18 mouse cellular contexts compared by ENCODE assay signal in the genomic region with DNA sequence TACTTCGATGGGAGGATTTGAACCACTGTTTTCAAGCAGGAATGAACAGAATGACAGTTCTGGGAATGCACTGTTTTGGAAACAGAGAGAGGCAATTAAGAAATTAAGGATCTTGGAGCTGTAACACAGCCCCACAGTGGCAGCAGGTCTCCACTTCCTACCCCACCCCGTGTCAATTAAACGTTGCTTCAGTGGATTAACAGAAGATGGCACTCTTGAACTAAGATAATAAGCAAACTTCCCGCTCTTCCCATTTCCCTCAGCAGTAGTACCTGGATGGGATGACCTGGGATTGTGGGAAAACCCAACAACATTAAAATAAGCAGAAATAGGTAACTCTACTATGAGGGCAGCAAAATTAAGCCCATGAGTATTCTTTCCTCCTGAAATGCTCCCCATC.
DNase-seq lines count a peak whose midpoint lies in the region; ATAC-seq and TF ChIP-seq lines count a peak whose summit lies in the region.
"Had no signal": no experiment of that assay in that cellular context is flagged by ENCODE, and none has a peak within 500 bp of the region (broad histone marks: within the 10 kb centered on the region; RNA-seq: fewer than 3 reads in every experiment).

No protein-coding gene starts in this region.

- no peaks in the 10 kb centered on the region for H3K36me3 ChIP-seq in lung, postnatal 0 days (ENCODE audit: insufficient read depth, low read length)
- H3K36me3 ChIP-seq in kidney, embryonic 16.5 days (ENCODE audit: insufficient read depth, low read length): no peaks in the 10 kb centered on the region
- H3K36me3 ChIP-seq: embryonic facial prominence, embryonic 13.5 days; hindbrain, embryonic 10.5 days; limb, embryonic 13.5 days; liver, embryonic 15.5 days; midbrain, embryonic 13.5 days had no signal

- in situ Hi-C loops in Patski (cut with MboI; ENCODE audit: low pct_unique_long_range_greater_than_20kb): no loop called here

- TF ChIP-seq EP300 in lung, postnatal 0 days (IDR thresholded peaks at IDR 0.05): no peak

- WGBS in lung, postnatal 0 days: 41% methylated on average over 4 of the region's 4 CpGs
- 45% methylated on average over 4 of the region's 4 CpGs for WGBS in kidney, embryonic 16.5 days

- H3K27ac ChIP-seq in lung, postnatal 0 days (ENCODE audit: low read length): no peak overlapping the region
- no peak overlapping the region for H3K27ac ChIP-seq in kidney, embryonic 16.5 days (ENCODE audit: low read length)
- H3K27ac ChIP-seq: embryonic facial prominence, embryonic 13.5 days; hindbrain, embryonic 10.5 days; limb, embryonic 13.5 days; liver, embryonic 15.5 days; macrophage; midbrain, embryonic 13.5 days had no signal

- no peaks in the 10 kb centered on the region for H3K9me3 ChIP-seq in lung, postnatal 0 days (ENCODE audit: low read length)
- H3K9me3 ChIP-seq in kidney, embryonic 16.5 days (ENCODE audit: low read length): no peaks in the 10 kb centered on the region
- H3K9me3 ChIP-seq: embryonic facial prominence, embryonic 13.5 days; hindbrain, embryonic 10.5 days; limb, embryonic 13.5 days; liver, embryonic 15.5 days; midbrain, embryonic 13.5 days had no signal

- CTCF ChIA-PET in Patski (lab: Charles Lee): interaction anchor here (0.8 to 1.6 kb wide), 2 partner anchors 9 to 31 kb away, joined by 3 read pairs; no protein-coding TSS in a partner anchor

- POLR2A ChIA-PET in Patski (lab: Charles Lee): no interaction called here

- no peak overlapping the region for H3K9ac ChIP-seq in lung, postnatal 0 days (replicated peaks; ENCODE audit: low read depth)
- no peak overlapping the region for H3K9ac ChIP-seq in kidney, embryonic 16.5 days (replicated peaks; ENCODE audit: low read length)
- H3K9ac ChIP-seq: embryonic facial prominence, embryonic 13.5 days; limb, embryonic 13.5 days; liver, embryonic 15.5 days; midbrain, embryonic 13.5 days had no signal

- H3K4me2 ChIP-seq in lung, postnatal 0 days (replicated peaks; ENCODE audit: low read depth, low read length): no peak overlapping the region
- H3K4me2 ChIP-seq in kidney, embryonic 16.5 days (replicated peaks; ENCODE audit: low read depth, low read length): no peak overlapping the region
- H3K4me2 ChIP-seq: embryonic facial prominence, embryonic 13.5 days; limb, embryonic 13.5 days; liver, embryonic 15.5 days; midbrain, embryonic 13.5 days had no signal

- H3K4me3 ChIP-seq in lung, postnatal 0 days (ENCODE audit: low read depth, low read length): no peak overlapping the region
- no peak overlapping the region for H3K4me3 ChIP-seq in kidney, embryonic 16.5 days (ENCODE audit: low read length)
- H3K4me3 ChIP-seq: embryonic facial prominence, embryonic 13.5 days; hindbrain, embryonic 10.5 days; limb, embryonic 13.5 days; liver, embryonic 15.5 days; midbrain, embryonic 13.5 days had no signal

- DNase-seq in heart, adult 11 months: peak; percentile 28
- DNase-seq in heart, adult 8-10 months (ENCODE audit: low spot score): no peak
- peak; percentile 23 for DNase-seq in lung, postnatal 0 days (ENCODE audit: low spot score)
- DNase-seq in lung, postnatal 4 days: no peak
- no peak for DNase-seq in Patski (ENCODE audit: low read depth, low spot score)
- DNase-seq in retina, postnatal 1 day: peak; percentile 35
- DNase-seq: adrenal gland, postnatal 14 days; cerebellum, adult 8-10 months; layer of hippocampus, adult 9-11 months; thymus, adult 18-20 months had no signal

- no peaks in the 10 kb centered on the region for H3K27me3 ChIP-seq in lung, postnatal 0 days (replicated peaks; ENCODE audit: insufficient read depth, low read length)
- H3K27me3 ChIP-seq in Patski: peaks cover 83% of the 10 kb centered on the region
- peaks cover 3% of the 10 kb centered on the region; the same call in 1 of the 2 replicates for H3K27me3 ChIP-seq in kidney, embryonic 16.5 days (ENCODE audit: insufficient read depth, low read length)
- H3K27me3 ChIP-seq: embryonic facial prominence, embryonic 13.5 days; limb, embryonic 13.5 days; liver, embryonic 15.5 days; midbrain, embryonic 13.5 days had no signal

- no peak for ATAC-seq in lung, postnatal 0 days
- ATAC-seq in Patski: peak; percentile 21
- no peak for ATAC-seq in kidney, embryonic 16.5 days (ENCODE audit: low FRiP score, low TSS enrichment)
- ATAC-seq: inflammation-experienced regulatory T-cells, adult 6 months; midbrain, embryonic 13.5 days had no signal

- H3K4me1 ChIP-seq in lung, postnatal 0 days (ENCODE audit: insufficient read depth, low read depth, low read length): no peaks in the 10 kb centered on the region
- H3K4me1 ChIP-seq in kidney, embryonic 16.5 days (ENCODE audit: insufficient read depth, low read length): no peaks in the 10 kb centered on the region
- H3K4me1 ChIP-seq: embryonic facial prominence, embryonic 13.5 days; hindbrain, embryonic 10.5 days; limb, embryonic 13.5 days; liver, embryonic 15.5 days; midbrain, embryonic 13.5 days had no signal

- TF ChIP-seq CTCF in lung, postnatal 0 days (IDR thresholded peaks at IDR 0.05): peak; percentile 51
- peak; percentile 43 for TF ChIP-seq CTCF in Patski (IDR thresholded peaks at IDR 0.05)

Comparison
In these comparisons a context has a peak if more than half of its experiments do, and no peak if none do; other contexts are left out.
1. DNase-seq: peak in heart, adult 11 months (single experiment), lung, postnatal 0 days (single experiment) and retina, postnatal 1 day (single experiment); none in heart, adult 8-10 months (single experiment), lung, postnatal 4 days (0 of 2) and Patski (single experiment).